Mouse (Mus musculus): ENCODE measurements at regions not wholly inside any gene's neighbourhood (a gene's known extent, or its start where the extent isn't known, plus 50 kb on each side); places are given as distances from the start of the nearest gene placed in this dataset.

- H3K9me3 ChIP-seq, result no peaks in the 10 kb centered on the region
- WGBS, result 25% methylated on average over 10 of the region's 10 CpGs
Observed at GRCm38 (mm10) chr12:25533709-25534619, 437.0 kb upstream of the Id2 start.

DNA sequence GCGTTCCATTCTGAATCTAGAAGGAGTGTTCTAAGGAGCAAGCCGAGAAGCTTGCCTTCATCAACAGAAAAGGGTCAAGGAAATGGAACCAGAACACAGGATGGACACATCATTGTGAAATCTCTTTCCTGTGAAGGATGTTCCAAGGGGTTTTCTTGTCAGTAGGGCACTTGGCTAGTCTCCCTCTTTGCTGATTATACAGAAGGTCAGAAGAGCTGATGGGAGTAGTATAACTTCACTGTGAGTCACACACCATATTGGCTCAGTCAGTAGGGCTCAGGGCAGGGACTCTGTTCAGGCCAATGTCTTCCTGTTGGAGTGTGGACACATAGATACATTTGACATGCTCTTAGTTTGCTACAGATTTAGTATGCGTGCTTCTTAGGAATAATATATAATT is 433.5 kb upstream of the Id2 start:
- Histone ChIP-seq H3K36me3 (no peaks in the 10 kb centered on the region), H3K4me3 (no peak overlapping the region), H3K27ac (no peak overlapping the region), H3K9me3 (no peaks in the 10 kb centered on the region), H3K9ac (no peak overlapping the region), H3K27me3 (no peaks in the 10 kb centered on the region), H3K4me2 (no peak overlapping the region), H3K4me1 (peaks cover 5% of the 10 kb centered on the region; the same call in 1 of the 2 replicates)
- 79% methylated on average over 3 of the region's 3 CpGs for WGBS
- no peak for ATAC-seq (ENCODE audit: borderline replicate concordance, extremely low read depth, low FRiP score, low TSS enrichment)

More at GRCm38 (mm10) chr12:25533709-25534619, 437.0 kb upstream of the Id2 start:
- Histone ChIP-seq H3K27me3 (no peaks in the 10 kb centered on the region), H3K36me3 (no peaks in the 10 kb centered on the region), H3K4me1 (peaks cover 5% of the 10 kb centered on the region; the same call in 1 of the 2 replicates), H3K9ac (no peak overlapping the region), H3K4me3 (no peak overlapping the region), H3K4me2 (no peak overlapping the region), H3K27ac (no peak overlapping the region)
- ATAC-seq (ENCODE audit: borderline replicate concordance, extremely low read depth, low FRiP score, low TSS enrichment), result 0 out of 2 replicates have a peak, but pooled peaks have one; percentile 14

DNA sequence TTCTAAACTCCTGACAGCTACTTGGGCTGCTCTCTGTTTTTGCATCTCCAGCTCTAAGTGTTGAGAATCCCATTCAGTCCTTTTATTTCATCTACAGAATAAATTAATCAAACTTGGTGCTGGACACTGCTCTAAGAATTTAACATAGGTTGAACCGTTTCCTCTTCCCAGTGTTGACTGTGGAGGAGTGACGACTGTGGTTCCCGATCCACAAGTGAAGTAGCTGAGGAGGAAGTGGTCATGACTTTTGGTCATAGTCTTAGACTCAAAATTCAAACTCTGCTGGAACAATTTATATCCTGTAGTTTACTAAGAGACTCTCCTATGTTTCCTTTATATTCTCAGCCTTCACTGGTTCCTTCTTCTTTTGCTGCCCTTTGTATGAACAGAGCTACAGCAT is 432.6 kb upstream of the Id2 start:
- Histone ChIP-seq H3K4me2 (no peak overlapping the region), H3K36me3 (no peaks in the 10 kb centered on the region), H3K27ac (no peak overlapping the region), H3K9ac (no peak overlapping the region), H3K4me3 (no peak overlapping the region), H3K27me3 (no peaks in the 10 kb centered on the region), H3K9me3 (no peaks in the 10 kb centered on the region), H3K4me1 (peaks cover 4% of the 10 kb centered on the region; the same call in 1 of the 2 replicates)
- ATAC-seq (ENCODE audit: borderline replicate concordance, extremely low read depth, low FRiP score, low TSS enrichment), result no peak
- WGBS, result 72% methylated on average over 3 of the region's 3 CpGs

GRCm38 (mm10) chr12:25526639-25527038 is 429.7 kb upstream of the Id2 start:
- Histone ChIP-seq H3K4me2 (no peak overlapping the region), H3K4me1 (no peaks in the 10 kb centered on the region), H3K27ac (no peak overlapping the region), H3K9me3 (no peaks in the 10 kb centered on the region), H3K4me3 (no peak overlapping the region), H3K27me3 (no peaks in the 10 kb centered on the region), H3K36me3 (no peaks in the 10 kb centered on the region), H3K9ac (no peak overlapping the region)
- ATAC-seq (ENCODE audit: borderline replicate concordance, extremely low read depth, low FRiP score, low TSS enrichment), result no peak
- WGBS, result 75% methylated on average over 11 of the region's 11 CpGs

DNA sequence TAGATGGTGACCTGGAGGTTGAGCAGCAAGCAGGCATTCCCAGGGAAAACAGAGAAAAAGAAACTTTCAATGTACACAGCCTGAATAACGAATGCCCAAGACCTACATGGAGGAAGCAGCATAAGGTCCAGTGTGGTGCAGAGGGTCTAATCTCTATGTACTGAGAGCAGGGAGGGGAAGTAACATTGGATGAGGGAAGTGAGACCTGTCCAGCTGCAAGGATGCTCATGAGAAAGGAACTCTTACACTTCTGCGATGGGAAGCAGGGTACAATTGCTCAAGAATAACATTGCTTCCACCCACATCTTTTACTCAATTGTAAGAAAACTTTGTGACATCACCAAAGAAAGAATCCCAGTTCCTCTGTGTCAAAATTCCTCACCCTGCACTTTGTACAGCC is 419.8 kb upstream of the Id2 start:
- no peak for ATAC-seq (ENCODE audit: borderline replicate concordance, extremely low read depth, low FRiP score, low TSS enrichment)
- Histone ChIP-seq H3K27ac (no peak overlapping the region), H3K27me3 (no peaks in the 10 kb centered on the region), H3K4me3 (no peak overlapping the region), H3K4me1 (no peaks in the 10 kb centered on the region), H3K4me2 (no peak overlapping the region), H3K9ac (no peak overlapping the region), H3K36me3 (no peaks in the 10 kb centered on the region), H3K9me3 (no peaks in the 10 kb centered on the region)
- 72% methylated on average over 2 of the region's 2 CpGs for WGBS

DNA sequence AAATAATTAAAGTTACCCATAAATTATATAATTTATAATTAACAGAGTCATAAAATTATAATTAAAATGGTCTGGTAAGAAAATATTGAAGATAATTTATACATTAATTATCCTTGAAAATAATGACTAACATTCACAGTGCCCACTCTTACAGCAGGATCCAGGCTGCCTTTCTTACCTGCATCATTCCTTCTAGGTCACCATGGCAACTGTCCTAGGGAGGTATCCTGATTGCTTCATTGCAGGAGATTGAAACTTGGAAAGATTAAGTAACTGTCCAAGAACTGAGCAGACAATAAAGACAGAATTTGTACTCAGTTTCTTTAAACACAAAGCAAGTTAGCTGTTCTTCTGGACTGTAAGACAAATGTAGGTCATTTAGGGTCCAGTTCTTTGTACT is 416.7 kb upstream of the Id2 start:
- Histone ChIP-seq H3K9me3 (no peaks in the 10 kb centered on the region), H3K4me1 (no peaks in the 10 kb centered on the region), H3K4me3 (no peak overlapping the region), H3K9ac (no peak overlapping the region), H3K27me3 (no peaks in the 10 kb centered on the region), H3K4me2 (no peak overlapping the region), H3K27ac (no peak overlapping the region), H3K36me3 (no peaks in the 10 kb centered on the region)
- no peak for ATAC-seq (ENCODE audit: borderline replicate concordance, extremely low read depth, low FRiP score, low TSS enrichment)

GRCm38 (mm10) chr12:25509666-25510065 is 412.7 kb upstream of the Id2 start:
- 74% methylated on average over 4 of the region's 4 CpGs for WGBS
- no peaks in the 10 kb centered on the region for H3K36me3 ChIP-seq
- H3K9me3 ChIP-seq, result no peaks in the 10 kb centered on the region
- H3K27ac ChIP-seq, result no peak overlapping the region
- H3K4me3 ChIP-seq, result no peak overlapping the region
- no peak overlapping the region for H3K4me2 ChIP-seq
- H3K4me1 ChIP-seq, result no peaks in the 10 kb centered on the region
- H3K9ac ChIP-seq, result no peak overlapping the region
- no peak for ATAC-seq (ENCODE audit: borderline replicate concordance, extremely low read depth, low FRiP score, low TSS enrichment)
- H3K27me3 ChIP-seq, result no peaks in the 10 kb centered on the region

- Histone ChIP-seq H3K36me3 (no peaks in the 10 kb centered on the region), H3K4me2 (no peak overlapping the region), H3K9me3 (no peaks in the 10 kb centered on the region), H3K9ac (no peak overlapping the region), H3K4me1 (no peaks in the 10 kb centered on the region), H3K27me3 (no peaks in the 10 kb centered on the region), H3K27ac (no peak overlapping the region), H3K4me3 (no peak overlapping the region)
- ATAC-seq (ENCODE audit: borderline replicate concordance, extremely low read depth, low FRiP score, low TSS enrichment), result no peak
- WGBS, result 66% methylated on average over 5 of the region's 5 CpGs
Observed at GRCm38 (mm10) chr12:25493233-25493632, 396.3 kb upstream of the Id2 start.

GRCm38 (mm10) chr12:25492483-25493190 is 395.7 kb upstream of the Id2 start:
- Histone ChIP-seq H3K27ac (no peak overlapping the region), H3K36me3 (no peaks in the 10 kb centered on the region), H3K4me2 (no peak overlapping the region), H3K4me1 (no peaks in the 10 kb centered on the region), H3K9ac (no peak overlapping the region), H3K27me3 (no peaks in the 10 kb centered on the region), H3K4me3 (no peak overlapping the region), H3K9me3 (no peaks in the 10 kb centered on the region)
- ATAC-seq (ENCODE audit: borderline replicate concordance, extremely low read depth, low FRiP score, low TSS enrichment), result no peak
- WGBS, result 79% methylated on average over 3 of the region's 3 CpGs

DNA sequence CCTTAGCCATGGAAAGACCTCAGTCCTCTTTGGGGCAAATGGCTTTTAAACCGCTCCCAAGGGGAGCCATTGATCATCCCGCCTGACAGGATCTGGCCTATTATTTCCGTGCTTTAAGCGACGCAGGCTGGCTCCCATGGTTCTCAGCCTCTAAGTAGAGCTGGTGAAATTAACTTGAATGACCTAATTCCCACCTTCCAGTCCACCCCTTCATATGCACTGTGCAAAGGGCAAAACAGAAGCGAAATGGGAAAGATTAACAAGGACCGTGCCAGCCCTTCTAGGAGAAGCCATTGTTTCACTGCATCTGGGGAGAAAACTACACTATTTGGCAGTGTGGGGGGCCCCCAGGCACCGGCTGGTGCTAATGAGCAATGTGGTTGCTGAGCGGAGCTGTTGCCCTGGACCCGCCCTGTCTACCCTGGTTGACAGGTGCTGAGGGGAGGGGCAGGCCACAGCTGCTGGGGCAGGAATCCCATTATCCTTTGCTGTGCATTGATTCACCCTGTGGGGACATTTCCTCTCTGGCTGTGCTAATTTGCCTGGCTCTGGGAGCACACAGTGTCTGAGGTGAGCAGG is 378.3 kb upstream of the Id2 start:
- H3K9me3 ChIP-seq, result no peaks in the 10 kb centered on the region
- no peak overlapping the region for H3K4me3 ChIP-seq
- no peaks in the 10 kb centered on the region for H3K36me3 ChIP-seq
- no peak overlapping the region for H3K4me2 ChIP-seq
- 21% methylated on average over 10 of the region's 10 CpGs for WGBS
- no peak for ATAC-seq (ENCODE audit: borderline replicate concordance, extremely low read depth, low FRiP score, low TSS enrichment)
- no peaks in the 10 kb centered on the region for H3K4me1 ChIP-seq
- no peak overlapping the region for H3K9ac ChIP-seq
- H3K27ac ChIP-seq, result no peak overlapping the region
- no peaks in the 10 kb centered on the region for H3K27me3 ChIP-seq

GRCm38 (mm10) chr12:25469181-25469580 is 372.2 kb upstream of the Id2 start:
- ATAC-seq (ENCODE audit: borderline replicate concordance, extremely low read depth, low FRiP score, low TSS enrichment), result no peak
- WGBS, result 88% methylated on average over 10 of the region's 10 CpGs
- Histone ChIP-seq H3K4me1 (no peaks in the 10 kb centered on the region), H3K4me2 (no peak overlapping the region), H3K4me3 (no peak overlapping the region), H3K9me3 (no peaks in the 10 kb centered on the region), H3K36me3 (no peaks in the 10 kb centered on the region), H3K9ac (no peak overlapping the region), H3K27ac (no peak overlapping the region), H3K27me3 (no peaks in the 10 kb centered on the region)

- no peak for ATAC-seq (ENCODE audit: borderline replicate concordance, extremely low read depth, low FRiP score, low TSS enrichment)
- no peaks in the 10 kb centered on the region for H3K9me3 ChIP-seq
- no peaks in the 10 kb centered on the region for H3K36me3 ChIP-seq
- H3K27me3 ChIP-seq, result no peaks in the 10 kb centered on the region
- no peak overlapping the region for H3K4me3 ChIP-seq
- no peak overlapping the region for H3K27ac ChIP-seq
- no peaks in the 10 kb centered on the region for H3K4me1 ChIP-seq
- no peak overlapping the region for H3K4me2 ChIP-seq
- WGBS, result 47% methylated on average over 12 of the region's 12 CpGs
- no peak overlapping the region for H3K9ac ChIP-seq
Observed at GRCm38 (mm10) chr12:25467789-25468188, 370.8 kb upstream of the Id2 start.
